Mouse (Mus musculus) intestine, embryonic 14.5 days (tissue): ENCODE measurements around the gene Prelp. TPM values are rescaled to one million over a fixed set of nuclear protein-coding genes. Genes with fewer than 3 reads are reported as not detected.

Experiments
- ATAC-seq: fragments of 200-750 bp; cut with Nextera tagmentation; replicated peaks from 2 replicates; pipeline ENCODE4 v1.8.0; 2017; ENCODE audit warnings: low read depth, moderate number of reproducible peaks, moderate TSS enrichment, moderate library complexity; ENCODE audit not compliant: low FRiP score, low TSS enrichment
- DNase-seq: peaks from one replicate; pipeline ENCODE4 v3.0.0-alpha.2; 2018; ENCODE audit warnings: low spot score
- H3K27ac ChIP-seq: fragments of 300-500 bp; sonication (generic); 2 replicates; pipeline ENCODE4 v1.5.1; 2014; ENCODE audit warnings: low read depth, mild to moderate bottlenecking, control low read depth
- H3K27me3 ChIP-seq: fragments of 300-500 bp; sonication (generic); replicated peaks from 2 replicates; pipeline ENCODE4 v1.6.1; 2014; ENCODE audit warnings: low read length, control low read depth; ENCODE audit not compliant: control insufficient read depth, insufficient read depth
- H3K36me3 ChIP-seq: fragments of 300-500 bp; sonication (generic); 2 replicates; pipeline ENCODE4 v1.6.1; 2014; ENCODE audit warnings: low read length, control low read depth; ENCODE audit not compliant: control insufficient read depth, insufficient read depth
- H3K4me1 ChIP-seq: fragments of 300-500 bp; sonication (generic); replicated peaks from 2 replicates; pipeline ENCODE4 v1.6.1; 2014; ENCODE audit warnings: low read length, control low read depth, mixed read lengths; ENCODE audit not compliant: control insufficient read depth, insufficient read depth
- H3K4me2 ChIP-seq: fragments of 300-500 bp; sonication (generic); 2 replicates; pipeline ENCODE4 v1.6.1; 2014; ENCODE audit warnings: low read length
- H3K4me3 ChIP-seq: fragments of 300-500 bp; sonication (generic); 2 replicates; pipeline ENCODE4 v1.5.1; 2014; ENCODE audit warnings: low read depth, low read length, control low read depth, mixed read lengths
- H3K9ac ChIP-seq: fragments of 300-500 bp; sonication (generic); 2 replicates; pipeline ENCODE4 v1.6.1; 2014; ENCODE audit warnings: mild to moderate bottlenecking, low read length
- H3K9me3 ChIP-seq: fragments of 300-500 bp; sonication (generic); 2 replicates; pipeline ENCODE4 v1.6.1; 2016; ENCODE audit warnings: low read length, control low read depth; ENCODE audit not compliant: control insufficient read depth
- WGBS: fragments of 180-500 bp; shearing (Covaris S2); extraction: QIAGEN DNeasy Blood & Tissue Kit; methylation state at CpG from one replicate; pipeline ENCODE4 v1.1.7; 2014; 5-methylcytosine and 5-hydroxymethylcytosine counted together
- polyA plus RNA-seq: library from polyadenylated mRNA; unstranded; fragments of >200 nt; fragmentation: Nextera tagmentation; extraction: Ambion mirVana; gene quantifications from 2 replicates; pipeline ENCODE4 v1.2.1, GENCODE M21; 2014

The Prelp gene
- polyA plus RNA-seq, 1 experiment from 2014 or later, result 1.9 TPM

GRCm38 (mm10) chr1:133899043-133899542 is 22.1 kb downstream of the Prelp start:
- no peak for DNase-seq
- Histone ChIP-seq H3K27ac (peak overlapping the region; percentile 86), H3K9ac (peak overlapping the region; percentile 40), H3K4me1 (peaks cover 25% of the 10 kb centered on the region), H3K36me3 (no peaks in the 10 kb centered on the region), H3K4me2 (peak overlapping the region; percentile 23; the same call in 1 of the 2 replicates), H3K9me3 (no peaks in the 10 kb centered on the region), H3K4me3 (no peak overlapping the region), H3K27me3 (no peaks in the 10 kb centered on the region)
- 0 out of 2 replicates have a peak, but pooled peaks have one; percentile 33 for ATAC-seq
- WGBS, result 48% methylated on average over 9 of the region's 9 CpGs

DNA sequence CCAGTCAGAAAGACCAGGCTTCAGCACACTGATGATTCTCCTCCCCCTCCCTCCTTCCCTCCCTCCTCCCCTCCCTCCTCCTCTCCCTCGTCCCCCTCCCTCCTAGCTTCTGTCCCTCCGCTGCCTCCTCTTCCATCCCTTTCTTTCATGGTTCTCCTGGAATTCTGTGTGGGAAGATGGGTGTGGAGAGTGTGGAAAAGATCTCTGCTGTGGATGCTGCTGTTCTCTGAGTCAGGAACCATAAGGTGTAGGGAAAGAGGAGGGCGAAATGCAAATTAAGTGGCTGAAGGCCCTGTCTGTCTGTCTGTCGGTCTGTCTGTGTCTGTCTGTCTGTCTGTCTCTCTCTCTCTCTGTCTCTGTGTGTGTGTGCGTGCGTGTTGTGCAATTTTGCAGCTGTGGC is 23.9 kb downstream of the Prelp start:
- no peak for ATAC-seq
- 77% methylated on average over 6 of the region's 6 CpGs for WGBS

DNA sequence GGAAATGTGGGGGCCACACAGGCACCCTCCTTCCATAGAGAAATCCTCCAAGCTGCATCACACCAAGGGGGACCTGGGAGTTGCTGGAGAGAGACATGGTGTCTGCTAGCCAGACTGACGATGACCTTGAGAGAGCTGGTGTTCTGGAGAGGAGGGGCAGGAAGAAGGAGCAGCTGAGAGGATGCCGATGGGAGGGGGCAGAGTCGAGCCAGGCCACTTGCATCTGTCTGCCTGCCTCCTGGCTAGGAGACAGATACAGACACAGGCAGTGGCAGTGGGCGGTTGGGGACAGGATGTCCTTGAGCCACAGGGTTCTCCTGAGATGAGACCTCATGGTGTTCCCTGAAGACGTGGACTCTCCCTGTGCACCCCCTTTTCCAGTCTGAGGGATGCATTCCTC is 29.7 kb downstream of the Prelp start:
- 15% methylated on average over 5 of the region's 5 CpGs for WGBS
- ATAC-seq, result no peak
- no peak overlapping the region for H3K9ac ChIP-seq
- no peak for DNase-seq
- H3K27ac ChIP-seq, result peak overlapping the region; percentile 29; the same call in 1 of the 2 replicates
- no peak overlapping the region for H3K4me3 ChIP-seq
- 0 out of 2 replicates have a peak overlapping the region, but pooled peaks have one; percentile 4 for H3K4me2 ChIP-seq
- H3K9me3 ChIP-seq, result no peaks in the 10 kb centered on the region
- peaks cover 69% of the 10 kb centered on the region for H3K4me1 ChIP-seq
- H3K36me3 ChIP-seq, result no peaks in the 10 kb centered on the region
- no peaks in the 10 kb centered on the region for H3K27me3 ChIP-seq

More for the DNA sequence above, 23.9 kb downstream of the Prelp start:
- no peak overlapping the region for H3K27ac ChIP-seq
- H3K9ac ChIP-seq, result no peak overlapping the region
- H3K4me3 ChIP-seq, result no peak overlapping the region
- no peaks in the 10 kb centered on the region for H3K27me3 ChIP-seq
- H3K4me1 ChIP-seq, result peaks cover 39% of the 10 kb centered on the region
- no peaks in the 10 kb centered on the region for H3K9me3 ChIP-seq
- no peak overlapping the region for H3K4me2 ChIP-seq
- no peaks in the 10 kb centered on the region for H3K36me3 ChIP-seq
- DNase-seq, result no peak

DNA sequence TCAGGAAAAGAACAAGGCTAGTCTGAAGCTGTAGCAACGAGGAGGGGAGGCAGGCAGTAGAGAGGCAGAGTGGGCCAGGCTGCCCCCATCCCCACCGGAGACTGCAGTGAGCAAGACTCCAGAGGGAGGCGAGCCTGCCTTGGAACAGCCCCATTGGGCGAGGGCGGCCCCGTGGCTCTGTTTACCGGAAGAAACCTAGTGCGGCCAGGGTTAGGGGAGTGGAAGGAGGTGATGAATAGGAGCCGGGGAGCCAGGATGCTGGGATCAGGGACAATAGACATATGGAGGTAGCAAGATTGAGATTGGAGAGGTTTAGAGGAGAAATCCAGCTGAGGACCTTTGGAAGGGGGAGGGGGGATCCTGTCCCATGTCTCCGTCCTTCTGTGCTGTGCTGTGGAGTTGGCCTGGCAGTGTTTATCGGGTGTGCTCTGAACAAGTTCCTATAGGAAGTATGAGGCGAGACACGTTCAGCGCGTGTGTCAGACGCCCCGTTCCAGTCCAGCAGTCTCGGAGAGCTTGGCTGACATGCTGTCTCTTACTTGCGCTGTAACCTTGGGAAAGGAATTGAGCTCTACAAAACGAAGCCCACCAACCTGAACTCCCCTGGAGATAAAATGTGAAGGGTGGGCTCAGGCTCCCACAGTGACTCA is 31.1 kb downstream of the Prelp start:
- Histone ChIP-seq H3K4me2 (peak overlapping the region; percentile 37), H3K36me3 (no peaks in the 10 kb centered on the region), H3K27ac (0 out of 2 replicates have a peak overlapping the region, but pooled peaks have one; percentile 11), H3K9ac (no peak overlapping the region), H3K9me3 (no peaks in the 10 kb centered on the region), H3K4me1 (peaks cover 66% of the 10 kb centered on the region), H3K27me3 (no peaks in the 10 kb centered on the region), H3K4me3 (no peak overlapping the region)
- DNase-seq, result peak; percentile 61
- WGBS, result 18% methylated on average over 20 of the region's 20 CpGs
- no peak for ATAC-seq

DNA sequence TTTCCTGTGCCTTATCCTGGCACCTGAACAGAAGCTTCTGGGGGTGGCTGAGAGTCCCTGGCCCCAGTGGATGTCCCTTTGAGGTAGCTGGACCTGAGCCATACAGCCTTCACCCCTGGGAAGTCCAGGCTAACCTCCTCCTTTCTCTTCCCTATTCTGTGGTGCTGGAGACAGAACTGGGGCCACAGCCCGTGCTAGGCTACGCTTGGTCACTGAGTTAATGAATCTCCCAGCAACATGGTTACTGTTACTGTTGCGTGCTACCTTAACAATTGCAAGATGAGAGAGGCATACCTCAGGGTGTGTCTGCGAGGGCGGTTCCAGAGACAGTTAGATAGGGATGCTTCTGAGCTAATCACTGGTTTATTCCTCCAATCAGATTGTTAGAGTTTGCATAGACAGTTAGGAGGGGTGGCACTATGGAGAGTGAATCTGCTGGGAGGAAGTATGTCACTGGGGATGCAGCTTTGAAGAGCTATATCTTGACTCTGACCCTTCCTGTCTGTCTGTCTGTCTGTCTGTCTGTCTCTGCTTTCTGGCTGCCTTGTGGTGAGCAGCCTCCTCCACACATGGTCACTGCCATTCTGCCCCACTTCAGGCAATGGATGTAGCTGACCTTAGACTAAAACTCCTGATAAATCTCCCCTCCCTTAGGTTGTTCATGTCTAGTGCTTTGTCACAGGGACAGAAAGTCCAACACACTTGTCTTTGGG is 33.5 kb downstream of the Prelp start:
- Histone ChIP-seq H3K27me3 (no peaks in the 10 kb centered on the region), H3K9ac (no peak overlapping the region), H3K9me3 (no peaks in the 10 kb centered on the region), H3K36me3 (no peaks in the 10 kb centered on the region), H3K4me2 (no peak overlapping the region), H3K27ac (no peak overlapping the region), H3K4me1 (peaks cover 55% of the 10 kb centered on the region), H3K4me3 (no peak overlapping the region)
- WGBS, result 76% methylated on average over 5 of the region's 5 CpGs
- ATAC-seq (no peak), DNase-seq (no peak)

GRCm38 (mm10) chr1:133887044-133887443 is 34.2 kb downstream of the Prelp start:
- no peak overlapping the region for H3K27ac ChIP-seq
- H3K36me3 ChIP-seq, result no peaks in the 10 kb centered on the region
- H3K9me3 ChIP-seq, result no peaks in the 10 kb centered on the region
- no peak overlapping the region for H3K9ac ChIP-seq
- ATAC-seq, result no peak
- H3K27me3 ChIP-seq, result no peaks in the 10 kb centered on the region
- 10% methylated on average over 8 of the region's 8 CpGs for WGBS
- H3K4me2 ChIP-seq, result no peak overlapping the region
- no peak overlapping the region for H3K4me3 ChIP-seq
- no peak for DNase-seq
- H3K4me1 ChIP-seq, result peaks cover 54% of the 10 kb centered on the region

DNA sequence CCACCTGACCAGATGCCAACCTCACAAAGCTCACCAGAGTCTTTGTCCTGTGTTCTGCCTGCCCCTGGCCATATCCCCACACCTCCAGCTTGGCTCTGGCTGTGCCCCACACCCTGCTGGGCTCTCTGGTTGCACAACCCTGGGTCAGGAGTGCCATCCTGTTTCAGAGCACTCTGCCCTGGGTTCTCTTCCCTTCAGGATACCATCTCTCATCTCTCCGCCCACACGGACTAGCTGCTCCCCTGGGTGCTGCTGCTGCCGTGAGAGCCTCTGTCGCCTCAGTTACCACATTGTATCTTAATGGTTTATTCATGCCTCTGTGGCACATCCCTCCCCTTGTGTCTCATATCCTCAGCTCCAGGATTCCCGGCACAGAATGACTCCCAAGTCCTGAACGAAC is 34.8 kb downstream of the Prelp start:
- WGBS, result 60% methylated on average over 6 of the region's 6 CpGs

GRCm38 (mm10) chr1:133885811-133886210 is 35.4 kb downstream of the Prelp start:
- H3K9ac ChIP-seq, result no peak overlapping the region
- no peak overlapping the region for H3K4me3 ChIP-seq
- 83% methylated on average over 7 of the region's 7 CpGs for WGBS
- H3K27me3 ChIP-seq, result no peaks in the 10 kb centered on the region
- no peak overlapping the region for H3K27ac ChIP-seq
- H3K4me1 ChIP-seq, result peaks cover 47% of the 10 kb centered on the region
- ATAC-seq, result no peak; the same call in 1 of the 2 replicates
- no peaks in the 10 kb centered on the region for H3K9me3 ChIP-seq
- DNase-seq, result no peak
- no peaks in the 10 kb centered on the region for H3K36me3 ChIP-seq
- H3K4me2 ChIP-seq, result no peak overlapping the region

More for the DNA sequence above, 34.8 kb downstream of the Prelp start:
- DNase-seq (no peak), ATAC-seq (no peak)
- Histone ChIP-seq H3K9ac (no peak overlapping the region), H3K36me3 (no peaks in the 10 kb centered on the region), H3K27me3 (no peaks in the 10 kb centered on the region), H3K9me3 (no peaks in the 10 kb centered on the region), H3K4me1 (peaks cover 52% of the 10 kb centered on the region), H3K4me3 (no peak overlapping the region), H3K27ac (no peak overlapping the region), H3K4me2 (no peak overlapping the region)
